Mouse (Mus musculus) gastrocnemius, postnatal 36 days (tissue): ENCODE data around the gene Zfp512. TPM values are rescaled to one million over a fixed set of nuclear protein-coding genes. Genes with fewer than 3 reads are reported as not detected.
"Not testable (repeated sequence)": the region's sequence is repeated elsewhere in the genome, so short reads cannot be mapped to it uniquely, and the experiment has no call there.

Experiments
- DNase-seq, 2 experiments: peaks; one replicate each; pipeline ENCODE4 v3.0.0; 2022
- intact Hi-C: fragments of 180-260 bp; cut with DNase I; formaldehyde crosslinking; loops from one replicate; pipeline ENCODE4 v1.15.1; 2025
- total RNA-seq, 2 experiments: library from RNA; stranded (reverse); gene quantifications; 2 replicates each; pipeline ENCODE4 v1.2.3; 2021

The Zfp512 gene
- total RNA-seq, 2 experiments from 2014 or later: 9.7 to 13.1 TPM

DNA sequence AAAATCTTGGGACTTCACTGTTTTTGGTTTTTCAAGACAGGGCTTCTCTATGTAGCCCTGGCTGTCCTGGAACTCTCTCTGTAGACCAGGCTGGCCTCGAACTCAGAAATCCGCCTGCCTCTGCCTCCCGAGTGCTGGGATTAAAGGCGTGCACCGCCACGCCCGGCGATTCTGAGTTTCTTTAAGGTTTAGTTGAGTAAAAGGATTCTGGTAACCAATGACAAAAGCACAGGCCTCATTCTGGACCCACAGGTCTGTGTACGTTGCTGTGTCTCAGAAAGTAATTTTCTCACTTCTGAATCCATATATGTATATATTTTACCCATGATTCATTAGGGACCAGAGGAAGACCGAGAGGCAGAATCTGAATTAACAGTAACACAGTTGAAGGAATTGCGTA, 75.5 kb downstream of the Zfp512 start, which contains the start of gene Supt7l:
Gene Supt7l (minus strand): TSS at position 101 of the 400 bp plus-strand sequence.
- intact Hi-C loops, DNase-seq: not testable (repeated sequence)

DNA sequence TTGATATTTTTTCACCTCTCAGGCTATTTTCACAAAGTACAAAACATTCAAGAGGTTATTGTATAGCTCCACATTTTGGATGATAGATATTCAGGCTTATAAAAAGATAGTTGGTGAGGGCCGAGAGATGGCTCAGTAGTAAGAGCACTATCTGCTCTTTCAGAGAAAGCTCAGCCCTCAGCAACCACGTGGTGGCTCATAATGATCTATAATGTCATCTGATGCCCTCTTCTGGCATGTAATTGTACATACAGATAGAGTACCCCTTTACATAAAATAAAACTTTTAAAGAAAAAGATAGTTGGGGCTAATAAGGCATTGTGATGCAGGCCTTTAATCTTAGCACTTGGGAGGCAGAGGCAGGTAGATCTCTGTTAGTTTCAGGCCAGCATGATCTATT, 76.3 kb downstream of the Zfp512 start:
- DNase-seq: no peak

More for the DNA sequence above, 76.3 kb downstream of the Zfp512 start:
- intact Hi-C loops: no loop called here

Other genes with a start within 250 kb of the Zfp512 start
- 10 to 100 TPM; 33.9 to 47.2 TPM for gene Ppm1g, start 231.7 kb upstream of the Zfp512 start, total RNA-seq
- 10 to 100 TPM; 51.1 to 60.0 TPM for gene Nrbp1, start 211.6 kb upstream of the Zfp512 start, total RNA-seq
- gene Gm9970, start 211.2 kb upstream of the Zfp512 start, total RNA-seq: not detected
- 1 to 10 TPM in 1 of 2 experiments, under 1 TPM in 1; 0.81 to 1.6 TPM for gene Krtcap3, start 200.7 kb upstream of the Zfp512 start, total RNA-seq
- gene Ift172, start 161.3 kb upstream of the Zfp512 start, total RNA-seq: 10 to 100 TPM; 20.3 to 26.3 TPM
- 1 to 10 TPM in 1 of 2 experiments, under 1 TPM in 1; 0.74 to 1.3 TPM for gene Fndc4, start 156.4 kb upstream of the Zfp512 start, total RNA-seq
- gene Gckr, start 155.0 kb upstream of the Zfp512 start, total RNA-seq: not detected
- not detected for gene 4930548H24Rik, start 33.3 kb downstream of the Zfp512 start, total RNA-seq
- 10 to 100 TPM; 14.9 to 17.5 TPM for gene Gpn1, start 42.3 kb downstream of the Zfp512 start, total RNA-seq
- 10 to 100 TPM; 20.4 to 20.7 TPM for gene Slc4a1ap, start 74.6 kb downstream of the Zfp512 start, total RNA-seq
- 10 to 100 TPM in 1 of 2 experiments, 1 to 10 TPM in 1; 9.0 to 10.3 TPM for gene Supt7l, start 75.4 kb downstream of the Zfp512 start, total RNA-seq
- gene Mrpl33, start 144.5 kb downstream of the Zfp512 start, total RNA-seq: 100 to 1,000 TPM; 233 to 261 TPM
- 1 to 10 TPM; 3.3 to 3.9 TPM for gene Rbks, start 245.2 kb downstream of the Zfp512 start, total RNA-seq
- gene Babam2, start 245.3 kb downstream of the Zfp512 start, total RNA-seq: 10 to 100 TPM; 24.9 to 30.9 TPM